Mouse (Mus musculus): ENCODE data around the gene Hcn4.

GRCm38 (mm10) chr9:58844597-58844996 is 21.4 kb downstream of the Hcn4 start:
- TF ChIP-seq CTCF (IDR thresholded peaks at IDR 0.05; ENCODE audit: low read depth, low read length) (no peak), GATA1 (IDR thresholded peaks at IDR 0.05; ENCODE audit: borderline replicate concordance, low read length) (no peak), TAL1 (conservative IDR thresholded peaks at IDR 0.05; ENCODE audit: low read depth, low read length) (no peak), GATA2 (IDR thresholded peaks at IDR 0.05; ENCODE audit: borderline replicate concordance, low read depth, low read length) (no peak), POLR2AphosphoS5 (IDR thresholded peaks at IDR 0.05; ENCODE audit: insufficient replicate concordance, low read depth, low read length) (no peak)

All from G1E (cell line).